Mouse (Mus musculus) lung, adult 2 months (tissue): ENCODE measurements at regions not wholly inside any gene's neighbourhood (a gene's known extent, or its start where the extent isn't known, plus 50 kb on each side); places are given as distances from the start of the nearest gene placed in this dataset.

Experiments used
- DNase-seq: peaks from one replicate; pipeline ENCODE4 v3.0.0; 2022
- H3K4me1 ChIP-seq: fragments of 200-500 bp; 2 replicates; pipeline ENCODE4 v1.6.1; 2011; ENCODE audit warnings: low read length; ENCODE audit not compliant: control insufficient read depth, insufficient read depth
- H3K4me3 ChIP-seq: fragments of 200-500 bp; replicated peaks from 2 replicates; pipeline ENCODE3; 2011; ENCODE audit warnings: low read depth, mild to moderate bottlenecking, control low read depth, low read length; ENCODE audit errors: extremely low read depth
- CTCF ChIP-seq: fragments of 200-500 bp; IDR thresholded peaks from 2 replicates; pipeline ENCODE4 v1.5.1; 2011; ENCODE audit warnings: mild to moderate bottlenecking, low read length, control low read depth; ENCODE audit not compliant: insufficient read depth
- POLR2A ChIP-seq: fragments of 200-500 bp; IDR thresholded peaks from 2 replicates; pipeline ENCODE4 v1.6.1; 2011; ENCODE audit warnings: low read depth, mild to moderate bottlenecking, control low read depth, low read length, borderline replicate concordance; ENCODE audit errors: extremely low read depth
- WGBS: fragments of 180-500 bp; shearing (Covaris S2); methylation state at CpG from one replicate; pipeline ENCODE4 v1.1.7; 2018; 5-methylcytosine and 5-hydroxymethylcytosine counted together

DNA sequence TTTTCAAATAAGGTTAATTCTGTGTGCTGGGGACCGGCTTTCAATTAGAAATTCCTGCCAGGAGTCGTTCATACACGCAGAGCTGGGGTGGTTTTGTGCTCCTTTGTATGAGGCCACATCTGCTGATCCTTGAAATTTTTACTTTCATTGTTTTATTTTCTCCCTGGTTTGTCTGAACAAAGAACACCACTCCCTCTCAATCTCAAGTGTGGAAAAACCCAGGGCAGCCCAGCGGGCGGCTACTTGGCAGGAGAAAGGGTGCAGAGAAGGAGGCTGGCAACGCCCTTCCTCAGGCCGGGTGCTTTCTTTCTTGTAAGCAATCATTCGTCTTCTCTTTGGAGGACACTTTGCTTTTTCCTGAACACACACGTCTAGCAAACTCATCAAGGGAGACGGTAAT is 79.4 kb upstream of the Btg3 start:
- DNase-seq, result peak; percentile 62
- 35% methylated on average over 10 of the region's 10 CpGs for WGBS
- TF ChIP-seq CTCF (no peak), POLR2A (peak; percentile 43; the same call in 1 of the 2 replicates)
- no peaks in the 10 kb centered on the region for H3K4me1 ChIP-seq
- peak overlapping the region; percentile 70 for H3K4me3 ChIP-seq

DNA sequence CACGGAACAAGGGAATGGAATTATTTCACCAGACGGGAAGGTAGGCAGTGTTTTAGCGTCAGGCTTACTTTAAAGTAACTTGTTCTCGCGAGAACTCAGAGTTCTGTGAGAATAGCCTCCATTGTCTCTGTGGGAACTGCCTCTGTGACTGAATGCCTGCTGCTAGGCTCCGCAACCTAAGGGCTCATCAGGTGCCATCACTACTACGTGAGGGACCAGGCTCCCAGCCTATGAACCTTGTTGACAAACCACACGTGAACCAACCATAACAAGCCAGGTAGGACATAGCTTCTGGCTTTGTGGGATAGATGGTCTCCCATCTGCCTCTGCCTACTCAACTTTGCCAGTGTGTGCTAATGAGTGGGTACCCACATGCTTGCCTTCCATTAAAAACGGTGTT is 77.5 kb upstream of the Btg3 start:
- WGBS, result 94% methylated on average over 9 of the region's 9 CpGs
- H3K4me1 ChIP-seq, result no peaks in the 10 kb centered on the region
- DNase-seq, result no peak
- no peak for TF ChIP-seq POLR2A
- TF ChIP-seq CTCF, result no peak
- H3K4me3 ChIP-seq, result no peak overlapping the region

DNA sequence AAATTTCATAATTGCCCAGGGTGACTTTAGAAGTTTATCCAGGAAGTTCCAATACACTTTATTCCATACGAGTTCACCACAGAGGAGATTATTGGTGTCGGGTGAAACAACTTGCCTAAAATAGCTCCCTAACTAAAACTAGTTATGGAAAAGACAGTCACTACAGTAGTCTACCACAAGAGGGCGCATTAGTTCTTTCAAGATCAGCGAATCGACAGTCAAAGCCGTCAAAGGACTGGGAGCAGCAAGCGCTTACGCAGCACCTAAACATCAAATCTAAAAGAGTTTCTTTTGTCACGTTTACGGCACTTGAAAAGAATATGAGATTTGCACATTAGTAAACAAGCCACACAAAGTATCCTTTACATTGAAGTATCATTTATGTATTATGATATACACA is 75.3 kb upstream of the Btg3 start:
- no peak overlapping the region for H3K4me3 ChIP-seq
- 1% methylated on average over 10 of the region's 10 CpGs for WGBS
- no peak for TF ChIP-seq POLR2A
- TF ChIP-seq CTCF, result peak; percentile 68
- H3K4me1 ChIP-seq, result no peaks in the 10 kb centered on the region
- DNase-seq, result no peak

DNA sequence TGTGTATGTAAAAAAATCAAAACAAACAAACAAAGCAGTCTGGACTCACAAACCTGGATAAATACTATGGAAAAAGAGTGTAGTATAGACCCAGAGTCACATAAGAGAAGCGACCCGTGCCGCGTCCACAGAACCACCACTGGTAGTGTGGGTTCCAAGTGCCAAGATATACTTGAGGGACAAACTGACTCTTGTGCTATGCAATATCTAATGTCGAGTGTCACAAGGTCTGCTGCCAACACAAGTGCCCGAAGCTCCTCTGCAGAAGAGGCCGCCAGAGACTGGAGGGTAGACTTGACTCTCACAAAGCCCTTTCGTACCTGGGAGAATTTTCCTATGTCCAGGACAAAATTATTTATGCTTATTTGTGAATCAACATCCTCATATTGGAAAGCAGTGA is 74.8 kb upstream of the Btg3 start:
- Histone ChIP-seq H3K4me1 (no peaks in the 10 kb centered on the region), H3K4me3 (no peak overlapping the region)
- 74% methylated on average over 8 of the region's 8 CpGs for WGBS
- no peak for DNase-seq
- TF ChIP-seq CTCF, result no peak
- TF ChIP-seq POLR2A, result no peak

DNA sequence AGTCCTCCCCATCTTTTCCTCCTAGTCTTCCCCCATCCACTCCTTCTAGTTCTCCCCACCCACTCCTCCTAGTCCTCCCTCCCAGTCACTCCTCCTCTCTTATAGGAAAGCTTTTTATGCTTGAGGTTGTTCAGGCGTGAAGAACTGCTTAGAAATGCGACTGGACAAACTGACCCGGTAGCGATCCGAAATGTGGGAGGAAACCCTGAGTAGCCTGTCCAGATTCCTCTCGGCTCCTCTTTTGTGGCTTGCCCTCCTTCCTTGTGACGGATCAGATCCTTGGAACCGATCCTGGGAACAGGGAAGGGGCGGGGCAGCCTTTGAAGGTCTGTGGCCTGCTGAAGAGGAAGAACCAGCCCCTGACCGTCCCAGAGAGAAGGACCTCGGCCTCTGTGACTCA is 74.3 kb upstream of the Btg3 start:
- 35% methylated on average over 11 of the region's 11 CpGs for WGBS
- no peak for TF ChIP-seq CTCF
- Histone ChIP-seq H3K4me3 (no peak overlapping the region), H3K4me1 (no peaks in the 10 kb centered on the region)
- DNase-seq, result no peak

DNA sequence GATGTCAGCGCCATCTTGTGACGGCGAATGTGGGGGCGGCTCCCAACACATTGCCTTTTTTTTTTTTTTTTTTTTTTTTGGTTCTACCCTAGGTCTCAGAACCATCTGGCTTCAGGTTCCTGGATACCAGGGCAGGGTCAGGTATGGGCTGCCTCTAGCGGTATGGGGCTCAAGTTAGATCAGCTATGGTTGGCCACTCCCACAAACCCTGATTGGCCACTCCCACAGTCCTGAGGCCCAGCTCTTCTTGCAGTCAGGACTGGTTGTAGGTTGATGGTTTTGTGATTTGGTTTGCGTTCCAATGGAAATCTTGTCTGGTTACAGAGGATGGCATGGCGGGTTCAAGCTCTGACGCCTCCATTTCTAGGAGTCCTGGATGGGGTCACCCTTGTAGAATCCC is 72.2 kb upstream of the Btg3 start:
- no peaks in the 10 kb centered on the region for H3K4me1 ChIP-seq
- 90% methylated on average over 5 of the region's 8 CpGs for WGBS
- TF ChIP-seq POLR2A, result no peak
- TF ChIP-seq CTCF, result no peak
- no peak overlapping the region for H3K4me3 ChIP-seq
- DNase-seq, result no peak

DNA sequence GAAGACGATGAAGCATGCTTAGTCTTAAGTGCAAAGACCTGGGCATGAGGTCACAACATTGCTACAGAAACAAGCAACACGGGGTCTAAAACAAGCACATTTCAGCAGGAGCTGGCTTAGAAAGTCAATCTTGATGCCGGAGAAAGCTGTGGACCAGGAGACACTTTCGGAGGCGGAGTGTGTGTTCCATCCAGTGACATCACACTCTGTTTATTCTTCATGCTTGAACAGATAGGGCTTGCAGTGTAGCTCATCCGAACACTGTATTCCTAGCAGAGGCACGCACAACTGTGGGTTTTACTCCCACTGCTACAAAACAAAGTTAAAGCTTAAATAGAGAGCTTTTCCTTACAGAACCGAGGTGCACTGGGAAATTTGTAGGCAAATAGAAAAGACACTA is 66.3 kb upstream of the Btg3 start:
- WGBS, result 86% methylated on average over 8 of the region's 8 CpGs

DNA sequence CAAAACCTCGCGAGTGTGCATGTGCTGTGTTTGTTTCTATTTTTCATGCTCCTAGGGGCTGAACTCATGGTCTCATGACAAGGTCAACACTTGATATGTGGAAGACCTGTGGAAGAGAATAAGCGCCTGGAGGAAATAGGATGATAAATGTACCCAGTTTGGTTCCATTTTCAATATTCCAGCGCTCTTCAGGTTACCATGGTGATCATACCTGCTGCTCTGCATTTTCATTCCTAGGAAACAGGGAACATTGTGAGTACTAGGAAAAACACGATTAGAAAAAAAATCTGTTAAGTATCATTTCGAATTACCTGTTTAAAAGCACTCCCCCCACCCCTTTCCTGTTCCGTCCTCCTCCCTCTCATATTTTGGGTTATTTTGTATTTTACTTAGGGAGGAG is 65.8 kb upstream of the Btg3 start:
- WGBS, result 88% methylated on average over 7 of the region's 7 CpGs
- no peak overlapping the region for H3K4me3 ChIP-seq
- no peak for DNase-seq
- TF ChIP-seq POLR2A (no peak), CTCF (no peak)
- H3K4me1 ChIP-seq, result no peaks in the 10 kb centered on the region

More for the DNA sequence above, 66.3 kb upstream of the Btg3 start:
- TF ChIP-seq POLR2A (no peak), CTCF (no peak)
- Histone ChIP-seq H3K4me1 (no peaks in the 10 kb centered on the region), H3K4me3 (no peak overlapping the region)
- DNase-seq, result no peak

DNA sequence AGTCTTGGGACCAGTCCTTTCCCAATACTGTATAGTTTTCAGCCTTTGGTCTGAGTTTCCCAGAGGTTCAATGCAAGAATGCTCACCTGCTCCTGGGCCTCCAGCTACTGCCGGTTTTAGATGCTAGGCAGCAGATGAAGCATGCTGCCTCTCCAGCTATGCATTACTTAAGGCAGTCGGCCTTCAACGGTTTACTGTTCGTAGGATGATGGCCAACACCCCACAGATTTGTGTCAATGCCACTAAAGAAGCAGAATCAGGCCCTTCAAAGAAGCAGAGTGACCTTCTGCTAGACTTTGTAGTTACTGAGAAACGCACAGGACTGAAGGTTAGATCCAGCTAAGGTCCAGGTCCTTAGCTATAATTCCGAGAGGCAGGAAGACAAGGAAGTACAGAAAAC is 65.0 kb upstream of the Btg3 start:
- 82% methylated on average over 6 of the region's 6 CpGs for WGBS
- H3K4me3 ChIP-seq, result no peak overlapping the region
- DNase-seq, result no peak
- H3K4me1 ChIP-seq, result no peaks in the 10 kb centered on the region
- no peak for TF ChIP-seq POLR2A
- TF ChIP-seq CTCF, result no peak

DNA sequence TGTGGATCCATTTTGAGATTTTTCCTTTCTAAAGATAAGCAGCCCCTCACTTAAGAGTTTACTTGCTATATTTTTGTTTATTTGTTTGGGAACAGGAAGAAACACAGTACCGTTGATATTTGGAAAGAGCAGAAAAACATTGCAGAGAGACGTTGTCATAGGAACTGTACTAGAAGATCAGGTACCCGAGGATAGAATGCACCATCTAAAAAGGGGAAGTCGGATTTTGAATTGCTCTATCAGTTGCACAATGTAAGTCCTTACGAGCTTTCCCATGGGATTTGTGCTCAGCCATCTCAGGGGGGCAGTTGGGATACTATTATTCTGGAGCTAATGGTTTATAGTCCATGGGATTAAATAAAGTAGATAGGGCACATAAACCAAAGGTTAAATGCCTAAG is 58.7 kb upstream of the Btg3 start:
- TF ChIP-seq CTCF, result no peak
- no peak for TF ChIP-seq POLR2A
- no peak for DNase-seq
- WGBS, result 34% methylated on average over 5 of the region's 5 CpGs

More for the DNA sequence above, 58.7 kb upstream of the Btg3 start:
- Histone ChIP-seq H3K4me1 (no peaks in the 10 kb centered on the region), H3K4me3 (no peak overlapping the region)
